Mouse (Mus musculus) thymus, adult 2 months (tissue): ENCODE results near the gene Ptprs.

ENCODE experiments used
- CTCF ChIP-seq: fragments of 200-500 bp; IDR thresholded peaks from 2 replicates; pipeline ENCODE4 v1.5.1; 2012; ENCODE audit warnings: mild to moderate bottlenecking, control low read depth, low read length, moderate library complexity, borderline replicate concordance; ENCODE audit not compliant: control insufficient read depth, poor library complexity, insufficient read depth; ENCODE audit errors: extremely low read depth
- POLR2A ChIP-seq: fragments of 200-500 bp; IDR thresholded peaks from 2 replicates; pipeline ENCODE4 v1.6.1; 2012; ENCODE audit warnings: mild to moderate bottlenecking, low read length, control low read depth, moderate library complexity; ENCODE audit not compliant: control insufficient read depth, poor library complexity, insufficient read depth; ENCODE audit errors: extremely low read depth

- TF ChIP-seq CTCF = no peak
- no peak for TF ChIP-seq POLR2A
Measured at GRCm38 (mm10) chr17:56405856-56406840, 70.1 kb downstream of the Ptprs start.
